Comparison of ENCODE assay signal across 8 mouse cellular contexts in the genomic region with DNA sequence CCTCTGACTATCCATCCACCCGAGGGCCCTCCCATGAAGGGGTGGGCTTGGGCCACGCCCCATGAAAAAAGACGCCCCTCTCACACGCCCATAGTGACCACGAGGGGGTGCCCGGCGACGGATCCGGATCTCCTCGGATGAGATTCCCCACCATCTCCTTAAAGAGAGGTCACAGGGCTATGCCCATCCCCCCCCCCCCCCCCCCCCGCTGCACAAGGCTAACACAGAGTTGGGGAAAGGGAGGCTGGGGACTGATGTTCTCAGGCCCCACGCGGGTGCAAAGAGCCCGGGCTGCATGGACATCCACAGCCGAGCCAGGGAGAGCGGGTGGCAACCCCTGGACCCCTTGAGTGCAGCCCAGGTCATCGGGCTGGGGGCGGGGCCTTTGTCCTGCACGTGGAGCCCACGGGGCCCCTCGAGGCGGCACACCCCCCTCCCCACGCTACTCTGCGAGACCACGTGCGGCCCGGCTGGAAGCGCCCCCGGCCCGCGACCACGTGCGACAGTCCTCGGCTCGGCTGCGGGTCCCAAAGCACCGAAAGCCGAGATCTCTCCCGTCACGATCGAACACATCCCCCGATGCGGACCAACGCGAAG. TPM values are rescaled to one million over a fixed set of nuclear protein-coding genes. Genes with fewer than 3 reads are reported as not detected.
DNase-seq lines count a peak whose midpoint lies in the region; ATAC-seq and TF ChIP-seq lines count a peak whose summit lies in the region.

No protein-coding gene starts in this region.

- peak overlapping the region; percentile 93 for H3K27ac ChIP-seq in forebrain, postnatal 0 days (ENCODE audit: low read depth, low read length)
- peak overlapping the region; percentile 94 for H3K27ac ChIP-seq in hindbrain, embryonic 12.5 days
- H3K27ac ChIP-seq in left cerebral cortex, adult 2 months = peak overlapping the region; percentile 96

- H3K9ac ChIP-seq in forebrain, postnatal 0 days = peak overlapping the region; percentile 95
- H3K9ac ChIP-seq in hindbrain, embryonic 12.5 days = peak overlapping the region; percentile 99

- DNase-seq in T-cell, adult 2 months (ENCODE audit: low spot score) = peak; percentile 43
- DNase-seq in cerebellum, adult 18-20 months = peak; percentile 61 to 66
- peak; percentile 64 for DNase-seq in forebrain, postnatal 0 days
- DNase-seq in left cerebral cortex, adult 2 months (ENCODE audit: extremely low spot score in 1 of 2, low spot score in 2 of 2) = peak; percentile 43 to 62
- DNase-seq in lung, postnatal 4 days = peak; percentile 86 to 89
- peak; percentile 83 for DNase-seq in right cerebral cortex, postnatal 10 days (ENCODE audit: low spot score in 2 of 2)

- H3K36me3 ChIP-seq in forebrain, postnatal 0 days (ENCODE audit: insufficient read depth) = peaks cover 22% of the 10 kb centered on the region
- peaks cover 32% of the 10 kb centered on the region for H3K36me3 ChIP-seq in hindbrain, embryonic 12.5 days

- TF ChIP-seq CTCF in forebrain, postnatal 0 days (IDR thresholded peaks at IDR 0.05; ENCODE audit: low read depth) = peak; percentile 49
- peak; percentile 27 for TF ChIP-seq CTCF in left cerebral cortex, adult 2 months (IDR thresholded peaks at IDR 0.05)

- H3K27me3 ChIP-seq in forebrain, postnatal 0 days (ENCODE audit: insufficient read depth, low read length) = no peaks in the 10 kb centered on the region
- H3K27me3 ChIP-seq in hindbrain, embryonic 12.5 days = no peaks in the 10 kb centered on the region

- ATAC-seq in forebrain, postnatal 0 days = no peak
- ATAC-seq in hindbrain, embryonic 12.5 days (ENCODE audit: low FRiP score) = peak; percentile 8
- no peak for ATAC-seq in monocyte, adult 5-6 weeks (replicated peaks; ENCODE audit: insufficient number of reproducible peaks, low FRiP score, low TSS enrichment, poor library complexity, severe bottlenecking)

- peak overlapping the region; percentile 62 for H3K4me2 ChIP-seq in forebrain, postnatal 0 days (ENCODE audit: low read depth)
- peak overlapping the region; percentile 64 for H3K4me2 ChIP-seq in hindbrain, embryonic 12.5 days (replicated peaks)

- H3K9me3 ChIP-seq in forebrain, postnatal 0 days (ENCODE audit: low read length) = no peaks in the 10 kb centered on the region
- H3K9me3 ChIP-seq in hindbrain, embryonic 12.5 days (replicated peaks) = no peaks in the 10 kb centered on the region

- under 1% methylated on average over 42 of the region's 45 CpGs for WGBS in forebrain, postnatal 0 days
- under 1% methylated on average over 44 of the region's 45 CpGs for WGBS in hindbrain, embryonic 12.5 days

- intact Hi-C loops in left cerebral cortex, adult 2 months (cut with DNase I) = no loop called here

- H3K4me3 ChIP-seq in forebrain, postnatal 0 days (ENCODE audit: low read depth, low read length) = peak overlapping the region; percentile 96
- H3K4me3 ChIP-seq in hindbrain, embryonic 12.5 days = peak overlapping the region; percentile 96
- H3K4me3 ChIP-seq in left cerebral cortex, adult 2 months = peak overlapping the region; percentile 97

- peaks cover 21% of the 10 kb centered on the region for H3K4me1 ChIP-seq in forebrain, postnatal 0 days (ENCODE audit: insufficient read depth)
- H3K4me1 ChIP-seq in hindbrain, embryonic 12.5 days = peaks cover 40% of the 10 kb centered on the region

RNA-seq across cellular contexts. Expression of a gene that starts 0.7 kb away (rescaled TPM):
- total RNA-seq in forebrain, postnatal 0 days (2014; rRNA removed) = 208 and 220 TPM in 2 replicates
- polyA plus RNA-seq in forebrain, postnatal 0 days (2015; fragmentation: Nextera tagmentation; extraction: Ambion mirVana) = 598 and 639 TPM in 2 replicates
- 551 and 566 TPM in 2 replicates for polyA plus RNA-seq in hindbrain, embryonic 12.5 days (2016; fragmentation: Nextera tagmentation; extraction: Ambion mirVana)
- total RNA-seq in left cerebral cortex, adult 2 months (2021) = 100 to 1,000 TPM; 143 to 150 TPM
- total RNA-seq in monocyte, adult 5-6 weeks (2017) = 57.2 to 80.2 TPM (median 58.1 TPM) in 3 replicates

RNA-seq across cellular contexts. Expression of a gene that starts 11.0 kb away (rescaled TPM):
- 71.9 and 73.1 TPM in 2 replicates for total RNA-seq in forebrain, postnatal 0 days (2014; rRNA removed)
- polyA plus RNA-seq in forebrain, postnatal 0 days (2015; fragmentation: Nextera tagmentation; extraction: Ambion mirVana) = 34.3 and 49.6 TPM in 2 replicates
- 42.8 and 44.2 TPM in 2 replicates for polyA plus RNA-seq in hindbrain, embryonic 12.5 days (2016; fragmentation: Nextera tagmentation; extraction: Ambion mirVana)
- 100 to 1,000 TPM in 1 of 2 experiments, 10 to 100 TPM in 1; 97.9 to 102 TPM for total RNA-seq in left cerebral cortex, adult 2 months (2021)
- total RNA-seq in monocyte, adult 5-6 weeks (2017) = not detected in 3 replicates

RNA-seq across cellular contexts. Expression of a gene that starts 11.8 kb away (rescaled TPM):
- 39.3 and 39.7 TPM in 2 replicates for total RNA-seq in forebrain, postnatal 0 days (2014; rRNA removed)
- 23.1 and 24.0 TPM in 2 replicates for polyA plus RNA-seq in forebrain, postnatal 0 days (2015; fragmentation: Nextera tagmentation; extraction: Ambion mirVana)
- polyA plus RNA-seq in hindbrain, embryonic 12.5 days (2016; fragmentation: Nextera tagmentation; extraction: Ambion mirVana) = 62.7 and 74.3 TPM in 2 replicates
- 10 to 100 TPM; 36.4 to 36.9 TPM for total RNA-seq in left cerebral cortex, adult 2 months (2021)
- 83.1 to 122 TPM (median 104 TPM) in 3 replicates for total RNA-seq in monocyte, adult 5-6 weeks (2017)

RNA-seq across cellular contexts. Expression of a gene that starts 12.8 kb away (rescaled TPM):
- total RNA-seq in forebrain, postnatal 0 days (2014; rRNA removed) = 7.5 and 7.9 TPM in 2 replicates
- 7.8 and 8.5 TPM in 2 replicates for polyA plus RNA-seq in forebrain, postnatal 0 days (2015; fragmentation: Nextera tagmentation; extraction: Ambion mirVana)
- 46.7 and 46.8 TPM in 2 replicates for polyA plus RNA-seq in hindbrain, embryonic 12.5 days (2016; fragmentation: Nextera tagmentation; extraction: Ambion mirVana)
- 1 to 10 TPM; 3.0 to 3.8 TPM for total RNA-seq in left cerebral cortex, adult 2 months (2021)
- 2.7 to 13.0 TPM (median 7.7 TPM) in 3 replicates for total RNA-seq in monocyte, adult 5-6 weeks (2017)

RNA-seq across cellular contexts. Expression of a gene that starts 30.5 kb away (rescaled TPM):
- total RNA-seq in forebrain, postnatal 0 days (2014; rRNA removed) = 58.7 and 72.5 TPM in 2 replicates
- polyA plus RNA-seq in forebrain, postnatal 0 days (2015; fragmentation: Nextera tagmentation; extraction: Ambion mirVana) = 43.4 and 50.0 TPM in 2 replicates
- 50.6 and 52.4 TPM in 2 replicates for polyA plus RNA-seq in hindbrain, embryonic 12.5 days (2016; fragmentation: Nextera tagmentation; extraction: Ambion mirVana)
- total RNA-seq in left cerebral cortex, adult 2 months (2021) = 100 to 1,000 TPM; 170 to 181 TPM
- 15.3 to 21.1 TPM (median 16.7 TPM) in 3 replicates for total RNA-seq in monocyte, adult 5-6 weeks (2017)

Comparison
In these comparisons a context has a peak if more than half of its experiments do, and no peak if none do; other contexts are left out.
1. RNA of a gene that starts 11.0 kb away (total RNA-seq): 97.9 to 102 TPM in left cerebral cortex, adult 2 months and 71.9 to 73.1 TPM in forebrain, postnatal 0 days; not detected in monocyte, adult 5-6 weeks; every median in the first group is over 10 times any median in the second.
2. Peak in every context shown above with its lines, with median percentiles within 50 percentile points of each other: DNase-seq, H3K27ac ChIP-seq and H3K4me3 ChIP-seq.